Mouse (Mus musculus): ENCODE measurements around the gene Rhou.

The Rhou gene

GRCm38 (mm10) chr8:123649483-123649882, 4.2 kb upstream of the Rhou start:
- no peak for DNase-seq (ENCODE audit: extremely low read depth, low read depth)

DNA sequence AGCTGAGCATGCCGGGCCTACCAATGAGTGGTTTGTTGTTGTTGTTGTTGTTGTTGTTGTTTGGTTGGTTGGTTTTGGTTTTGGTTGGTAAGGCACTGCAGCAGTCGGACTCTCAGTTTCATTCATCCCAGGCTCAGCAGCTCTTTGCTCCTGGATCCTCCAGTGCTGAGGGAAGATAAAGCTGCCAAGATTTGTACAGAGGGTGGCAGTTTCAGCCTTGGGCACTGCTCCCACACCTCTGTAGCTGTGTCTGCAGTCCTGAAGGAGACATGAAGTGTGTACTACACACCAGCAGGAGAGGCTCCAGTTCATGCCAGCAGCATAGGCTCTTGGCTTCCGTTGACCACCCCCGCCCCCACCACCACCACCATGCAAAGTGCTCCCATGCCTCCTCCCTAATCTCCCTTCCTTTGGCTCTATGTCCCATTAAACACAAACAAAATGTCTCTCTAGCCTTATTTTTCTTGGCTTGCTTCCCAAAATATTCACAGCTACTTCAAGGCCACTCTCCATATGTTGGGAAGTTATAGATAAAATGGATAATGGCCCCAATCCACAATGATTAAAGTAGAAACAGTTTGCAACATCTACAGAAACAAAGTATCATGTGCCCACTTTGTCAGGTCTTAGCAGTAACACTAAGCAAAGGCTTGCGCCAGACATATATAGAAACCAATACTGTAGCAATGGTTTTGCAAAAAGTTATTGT, 2.2 kb upstream of the Rhou start:
- no peak for DNase-seq (ENCODE audit: extremely low read depth, low read depth)

DNA sequence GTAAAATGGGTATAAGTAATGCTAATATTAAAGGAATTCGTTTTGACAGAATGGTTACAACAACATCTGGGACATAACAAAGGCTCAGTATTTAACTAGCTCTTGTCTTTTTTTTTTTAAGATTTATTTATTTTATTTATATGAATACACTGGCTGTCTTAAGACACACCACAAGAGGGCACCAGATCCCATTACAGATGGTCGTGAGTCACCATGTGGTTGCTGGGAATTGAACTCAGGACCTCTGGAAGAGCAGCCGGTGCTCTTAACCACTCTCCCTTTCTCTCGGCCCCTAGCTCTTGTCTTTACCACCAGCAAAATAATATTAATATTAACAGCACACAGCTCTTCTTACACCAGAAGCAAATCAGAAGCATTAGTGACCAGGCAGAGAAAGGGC, 1.1 kb upstream of the Rhou start:
- DNase-seq (ENCODE audit: extremely low read depth, low read depth): no peak

DNA sequence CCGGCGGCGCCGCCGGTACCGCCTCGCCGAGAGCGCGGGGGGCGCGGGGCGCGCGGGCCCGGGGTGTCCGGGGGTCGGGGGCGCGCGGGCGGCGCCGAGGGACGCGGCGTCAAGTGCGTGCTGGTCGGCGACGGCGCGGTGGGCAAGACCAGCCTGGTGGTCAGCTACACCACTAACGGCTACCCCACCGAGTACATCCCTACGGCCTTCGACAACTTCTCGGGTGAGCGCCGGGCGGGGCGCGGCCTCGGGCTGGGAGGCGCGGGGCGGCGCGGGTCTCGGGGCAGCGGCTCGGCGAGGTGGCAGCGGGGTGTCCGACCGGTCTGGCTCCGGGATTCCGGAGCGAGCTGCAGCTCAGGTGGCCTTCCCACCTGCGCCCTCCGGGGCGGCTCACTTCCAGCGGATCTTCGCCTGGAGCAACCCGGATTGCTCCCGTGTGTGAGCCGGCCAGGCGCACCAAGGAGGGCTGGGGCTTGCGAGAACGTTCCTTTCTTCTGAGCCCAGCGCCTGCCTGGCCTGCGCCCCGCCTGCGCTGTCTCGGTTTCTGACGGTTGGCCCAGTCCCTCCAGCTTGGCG, 353 bp downstream of the Rhou start:
- no peak for DNase-seq (ENCODE audit: extremely low read depth, low read depth)

DNA sequence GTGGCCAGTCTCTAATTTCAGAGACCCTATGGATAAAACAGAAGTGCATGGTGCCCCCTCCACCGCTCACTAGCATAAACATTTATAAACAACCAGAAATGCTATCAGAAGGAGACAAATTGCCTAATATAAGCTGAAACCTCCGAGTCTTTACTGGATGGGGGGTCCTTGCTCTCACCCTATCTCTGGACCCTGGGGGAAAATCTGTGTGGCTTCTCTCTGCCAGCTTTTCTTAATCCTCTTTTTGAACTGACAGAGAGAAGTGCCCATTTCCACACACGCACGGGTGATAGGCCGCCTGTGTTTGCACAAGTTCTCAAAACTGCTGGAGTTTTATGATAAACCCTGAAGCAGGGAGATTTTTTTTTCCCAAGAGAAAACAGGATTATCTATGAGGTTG, 1.0 kb downstream of the Rhou start:
- no peak for DNase-seq (ENCODE audit: extremely low read depth, low read depth)

GRCm38 (mm10) chr8:123655351-123655779, 1.6 kb downstream of the Rhou start:
- no peak for DNase-seq (ENCODE audit: extremely low read depth, low read depth)

DNA sequence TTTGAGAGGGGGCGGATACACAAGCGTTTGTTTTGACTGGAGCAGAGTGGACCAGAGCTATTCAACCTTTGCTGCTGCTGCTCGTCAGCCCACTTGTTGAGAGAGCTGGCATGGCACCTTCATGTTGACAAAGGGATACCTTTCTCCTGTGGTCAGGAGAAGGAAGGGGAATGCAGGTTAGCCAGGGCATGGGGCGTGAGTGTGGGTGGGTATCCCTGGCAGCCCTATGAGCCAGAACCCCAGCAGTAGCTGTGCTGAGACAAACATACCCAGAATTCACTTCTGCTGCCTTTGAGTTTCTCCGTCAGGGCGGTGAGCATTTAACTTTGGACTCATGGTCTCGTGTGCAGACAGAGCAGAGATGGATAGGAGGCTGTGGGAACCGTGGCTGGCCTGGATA, 4.1 kb downstream of the Rhou start:
- DNase-seq (ENCODE audit: extremely low read depth, low read depth): no peak

DNA sequence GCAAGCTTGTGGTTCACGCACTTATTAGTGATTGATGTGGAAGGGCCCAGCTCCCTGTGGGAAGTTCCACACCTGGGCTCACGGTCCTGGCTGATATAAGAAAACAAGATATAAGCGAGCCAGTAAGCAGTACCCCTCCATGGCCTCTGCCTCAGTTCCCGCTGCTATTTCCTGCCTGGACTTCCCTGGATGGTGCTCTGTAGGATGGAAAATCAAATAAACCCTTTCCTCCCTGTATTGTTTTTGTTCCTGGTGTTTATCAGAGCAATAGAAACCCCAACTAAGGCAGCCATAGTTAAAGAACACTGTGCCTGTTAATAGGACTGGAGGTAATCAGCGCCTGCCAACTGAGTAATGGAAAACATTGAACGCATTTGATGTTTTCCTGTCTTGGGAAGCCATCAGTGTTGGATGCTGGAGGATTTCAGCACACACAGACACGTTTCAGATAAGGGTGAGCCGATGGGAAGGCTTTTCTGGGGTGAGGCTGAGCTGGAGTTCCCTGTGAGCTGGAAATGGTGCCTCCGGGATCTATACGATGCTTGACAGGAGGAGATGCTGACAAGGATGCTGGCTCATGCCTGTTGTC, 5.8 kb downstream of the Rhou start:
- no peak for DNase-seq (ENCODE audit: extremely low read depth, low read depth)

DNA sequence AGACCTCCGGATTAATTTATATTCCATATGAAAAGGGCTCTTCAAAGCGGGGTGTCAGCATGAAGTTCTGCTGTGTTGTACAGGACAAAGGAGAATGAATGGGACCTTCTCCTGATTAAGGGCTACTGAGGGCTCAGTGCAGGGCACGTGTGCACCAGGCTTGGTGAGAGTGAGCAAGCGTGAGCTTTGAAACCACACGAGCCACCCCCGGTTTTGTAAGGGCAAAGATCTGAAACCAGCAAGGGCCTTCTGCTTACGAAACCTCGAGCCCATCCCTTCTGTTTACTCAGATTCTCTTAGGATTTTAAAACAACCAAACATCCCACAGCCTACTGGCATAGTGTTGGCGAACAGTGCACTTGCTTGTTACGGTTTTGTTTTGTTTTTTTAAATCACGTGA, 7.8 kb downstream of the Rhou start:
- DNase-seq (ENCODE audit: extremely low read depth, low read depth): no peak

- DNase-seq (ENCODE audit: extremely low read depth, low read depth): no peak
Measured at GRCm38 (mm10) chr8:123665580-123665979, 11.9 kb downstream of the Rhou start.

DNA sequence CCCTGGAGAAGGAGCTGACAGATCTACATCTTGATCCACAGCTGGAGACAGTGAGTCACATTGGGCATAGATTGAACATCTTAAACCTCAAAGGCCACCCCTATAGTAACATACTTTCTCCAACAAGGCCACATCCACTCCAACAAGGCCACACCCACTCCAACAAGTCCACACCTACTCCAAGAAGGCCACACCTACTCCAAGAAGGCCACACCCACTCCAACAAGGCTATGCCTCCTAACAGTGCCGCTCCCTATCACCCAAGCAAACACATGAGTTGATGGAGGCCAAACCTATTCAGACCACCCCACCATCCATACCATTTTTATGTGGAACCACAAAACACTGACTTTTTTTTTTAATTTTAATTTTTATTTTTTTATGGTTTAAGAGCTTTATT, 13.1 kb downstream of the Rhou start:
- no peak for DNase-seq (ENCODE audit: extremely low read depth, low read depth)

DNA sequence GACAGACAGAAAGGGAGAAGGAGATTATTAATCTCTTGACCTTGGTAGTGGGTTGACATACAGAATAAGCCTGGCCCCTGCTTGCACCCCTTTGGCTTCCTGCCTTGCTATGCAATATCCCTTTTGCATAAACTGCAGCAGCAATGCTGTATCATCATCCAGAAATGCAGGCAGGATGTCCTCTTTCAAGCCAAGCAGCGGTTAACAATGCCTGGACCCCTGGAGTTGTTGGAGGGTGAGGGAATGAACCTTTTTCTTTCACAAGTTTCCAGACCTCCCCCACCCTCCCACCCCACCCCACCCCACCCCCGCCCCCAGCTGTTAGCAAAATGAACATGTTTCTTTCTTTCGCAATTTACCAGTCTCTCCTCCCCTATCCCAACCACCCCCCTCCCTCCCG, 15.0 kb downstream of the Rhou start:
- DNase-seq (ENCODE audit: extremely low read depth, low read depth): no peak

DNA sequence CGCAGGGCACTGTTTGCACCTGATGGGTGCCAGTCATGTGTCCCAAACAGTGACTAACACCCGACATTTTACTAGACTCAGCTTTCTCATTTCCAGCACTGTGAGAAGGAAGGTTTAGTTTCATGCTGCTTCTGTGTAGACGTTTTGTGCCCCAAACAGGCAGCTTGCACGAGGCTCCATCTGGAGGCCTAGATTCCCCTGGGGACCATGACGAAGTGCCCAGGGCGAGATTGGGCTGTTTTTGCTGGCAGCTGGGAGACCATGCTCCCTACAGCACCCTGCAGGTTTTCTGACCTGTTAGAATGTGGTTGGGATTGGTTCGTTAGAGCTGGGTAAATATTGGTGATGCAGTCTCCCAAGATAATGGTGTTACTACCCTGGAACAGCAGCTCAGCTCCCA, 17.0 kb downstream of the Rhou start:
- no peak for DNase-seq (ENCODE audit: extremely low read depth, low read depth)

DNA sequence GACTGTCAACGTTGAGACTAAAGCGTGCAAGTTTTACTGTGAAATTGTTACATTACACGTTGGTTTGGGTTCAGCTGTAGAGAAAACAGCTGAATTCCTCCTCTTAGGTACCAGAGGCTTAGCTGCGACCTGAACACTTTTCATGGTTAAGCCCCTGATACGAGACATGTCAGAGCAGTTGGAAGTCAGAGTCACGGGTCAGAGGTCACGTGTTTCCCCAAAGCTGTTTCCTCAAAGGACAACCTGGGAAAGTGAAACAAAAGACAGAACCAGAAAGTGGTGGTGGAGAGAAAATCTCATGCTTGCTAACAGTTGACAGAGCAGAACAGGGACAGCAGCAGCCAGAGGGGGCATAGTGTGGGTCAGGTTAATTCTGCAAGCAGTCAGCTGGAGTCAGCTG, 17.7 kb downstream of the Rhou start:
- no peak for DNase-seq (ENCODE audit: extremely low read depth, low read depth)

GRCm38 (mm10) chr8:123672648-123673047, 18.9 kb downstream of the Rhou start:
- DNase-seq (ENCODE audit: extremely low read depth, low read depth): no peak

- DNase-seq (ENCODE audit: extremely low read depth, low read depth): no peak
Measured at GRCm38 (mm10) chr8:123675611-123676010, 21.9 kb downstream of the Rhou start.

DNA sequence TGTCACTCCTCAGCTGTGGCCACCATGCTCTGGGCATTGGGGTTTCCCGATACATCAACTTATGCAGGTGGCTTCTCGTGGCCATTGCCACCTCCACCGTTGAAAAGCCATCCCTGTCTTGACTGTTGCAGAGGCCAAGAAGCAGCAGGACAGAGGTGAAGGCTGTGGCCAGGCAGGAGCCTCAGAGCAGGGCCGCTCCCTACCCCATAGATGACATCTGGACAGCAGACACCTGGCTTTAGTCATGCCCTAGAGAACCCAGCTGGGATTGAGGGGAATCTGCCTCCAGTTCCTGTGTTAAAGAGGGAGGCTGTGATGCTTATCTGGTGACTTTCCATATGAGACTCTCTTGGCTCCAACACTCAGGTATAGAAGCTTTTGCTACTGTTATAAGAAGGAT, 24.7 kb downstream of the Rhou start:
- DNase-seq (ENCODE audit: extremely low read depth, low read depth): no peak

GRCm38 (mm10) chr8:123682073-123682761, 28.5 kb downstream of the Rhou start:
- no peak for DNase-seq (ENCODE audit: extremely low read depth, low read depth)

GRCm38 (mm10) chr8:123683321-123683720, 29.6 kb downstream of the Rhou start:
- no peak for DNase-seq (ENCODE audit: extremely low read depth, low read depth)

DNA sequence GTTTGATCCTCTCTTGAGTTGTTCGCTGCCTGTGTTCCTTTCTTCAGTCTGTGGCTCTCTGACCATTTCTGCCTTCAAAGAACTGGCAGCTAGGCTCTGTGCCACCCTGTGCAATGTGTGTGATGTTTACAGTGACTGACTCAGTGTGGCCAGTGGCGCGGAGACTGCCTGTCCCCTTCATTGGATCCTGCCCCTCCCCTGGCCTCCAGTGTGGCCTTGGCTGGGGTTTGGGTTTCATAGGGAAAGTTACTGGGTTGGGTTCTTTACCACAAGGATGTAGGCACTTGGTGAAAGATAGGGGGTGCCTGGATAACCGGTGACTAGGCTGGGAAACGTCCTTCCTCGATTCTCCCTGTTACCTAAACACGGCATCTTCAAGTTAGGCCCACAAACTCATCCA, 31.1 kb downstream of the Rhou start:
- DNase-seq (ENCODE audit: extremely low read depth, low read depth): no peak

DNA sequence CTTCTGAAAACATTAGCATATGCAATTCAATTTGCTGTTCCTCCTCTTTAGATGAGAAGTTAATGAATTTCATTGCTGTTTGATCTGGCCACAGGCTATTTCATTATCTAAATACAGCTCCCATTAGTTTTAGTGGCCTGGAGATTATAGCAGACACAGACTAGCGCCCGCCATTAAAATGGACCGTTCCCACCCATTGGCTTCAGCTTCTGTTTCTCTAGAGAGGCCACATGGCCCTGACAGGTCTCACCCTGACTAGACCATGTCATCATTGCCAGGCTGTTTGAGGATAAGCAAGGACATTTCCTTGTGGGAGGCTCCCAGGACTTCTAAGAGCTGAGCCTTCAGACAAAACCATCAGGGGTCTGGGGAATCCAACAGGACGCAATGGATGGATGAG, 31.7 kb downstream of the Rhou start:
- DNase-seq (ENCODE audit: extremely low read depth, low read depth): no peak

DNA sequence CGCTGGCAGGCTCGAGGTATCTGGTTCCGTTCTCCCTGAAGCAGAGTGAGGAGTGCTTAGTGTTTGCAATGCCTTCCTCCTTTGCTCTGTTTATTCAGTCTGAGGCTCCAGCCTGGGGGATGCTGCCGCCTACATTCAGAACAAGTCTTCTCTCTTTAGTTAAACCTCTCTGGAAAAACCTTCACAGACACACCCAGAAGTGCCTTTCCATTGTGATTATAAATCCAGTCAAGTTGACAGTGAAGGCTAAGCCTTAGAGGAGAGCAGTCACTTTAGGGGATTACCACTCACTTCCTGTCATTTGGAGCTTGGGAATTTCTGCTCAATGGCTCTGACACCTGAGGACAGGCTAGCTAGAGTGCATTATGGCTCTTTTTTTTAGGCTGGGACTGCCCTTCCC, 34.1 kb downstream of the Rhou start:
- DNase-seq (ENCODE audit: extremely low read depth, low read depth): no peak

All from MEL-GATA-1-ER (cell line).